Mouse (Mus musculus) stomach, embryonic 14.5 days (tissue): ENCODE measurements around the gene Hacd2. TPM values are rescaled to one million over a fixed set of nuclear protein-coding genes. Genes with fewer than 3 reads are reported as not detected.

Experiments
- ATAC-seq: fragments of 200-750 bp; cut with Nextera tagmentation; 2 replicates; pipeline ENCODE4 v1.8.0; 2017; ENCODE audit warnings: low read depth, moderate TSS enrichment; ENCODE audit not compliant: insufficient number of reproducible peaks, insufficient read depth, low FRiP score
- H3K27ac ChIP-seq: fragments of 300-500 bp; sonication (generic); 2 replicates; pipeline ENCODE4 v1.5.1; 2014; ENCODE audit warnings: mild to moderate bottlenecking, low read length, moderate library complexity, mixed read lengths
- H3K27me3 ChIP-seq: fragments of 300-500 bp; sonication (generic); 2 replicates; pipeline ENCODE4 v1.6.1; 2014; ENCODE audit warnings: low read length, control low read depth, mixed read lengths; ENCODE audit not compliant: control insufficient read depth, insufficient read depth
- H3K36me3 ChIP-seq: fragments of 300-500 bp; sonication (generic); 2 replicates; pipeline ENCODE4 v1.6.1; 2014; ENCODE audit warnings: mild to moderate bottlenecking, control low read depth, low read length, moderate library complexity, mixed read lengths; ENCODE audit not compliant: control insufficient read depth, insufficient read depth
- H3K4me1 ChIP-seq: fragments of 300-500 bp; sonication (generic); 2 replicates; pipeline ENCODE4 v1.6.1; 2014; ENCODE audit warnings: low read length, control low read depth, mixed read lengths; ENCODE audit not compliant: control insufficient read depth, insufficient read depth
- H3K4me2 ChIP-seq: fragments of 300-500 bp; sonication (generic); replicated peaks from 2 replicates; pipeline ENCODE4 v1.6.1; 2014; ENCODE audit warnings: low read depth, low read length, control low read depth
- H3K4me3 ChIP-seq: fragments of 300-500 bp; sonication (generic); 2 replicates; pipeline ENCODE4 v1.5.1; 2014; ENCODE audit warnings: low read depth, low read length, control low read depth
- H3K9ac ChIP-seq: fragments of 300-500 bp; sonication (generic); replicated peaks from 2 replicates; pipeline ENCODE4 v1.6.1; 2014; ENCODE audit warnings: low read depth, mild to moderate bottlenecking, control low read depth, low read length, moderate library complexity, mixed read lengths
- H3K9me3 ChIP-seq: fragments of 300-500 bp; sonication (generic); 2 replicates; pipeline ENCODE4 v1.6.1; 2016; ENCODE audit warnings: low read depth, low read length, control low read depth; ENCODE audit not compliant: control insufficient read depth
- WGBS: fragments of 180-500 bp; shearing (Covaris S2); extraction: QIAGEN DNeasy Blood & Tissue Kit; methylation state at CpG from one replicate; pipeline ENCODE4 v1.1.7; 2014; 5-methylcytosine and 5-hydroxymethylcytosine counted together
- polyA plus RNA-seq: library from polyadenylated mRNA; unstranded; fragments of >200 nt; fragmentation: Nextera tagmentation; extraction: Ambion mirVana; gene quantifications from 2 replicates; pipeline ENCODE4 v1.2.1, GENCODE M21; 2014

Gene Hacd2
- polyA plus RNA-seq, 1 experiment from 2014 or later, result 47.6 TPM

DNA sequence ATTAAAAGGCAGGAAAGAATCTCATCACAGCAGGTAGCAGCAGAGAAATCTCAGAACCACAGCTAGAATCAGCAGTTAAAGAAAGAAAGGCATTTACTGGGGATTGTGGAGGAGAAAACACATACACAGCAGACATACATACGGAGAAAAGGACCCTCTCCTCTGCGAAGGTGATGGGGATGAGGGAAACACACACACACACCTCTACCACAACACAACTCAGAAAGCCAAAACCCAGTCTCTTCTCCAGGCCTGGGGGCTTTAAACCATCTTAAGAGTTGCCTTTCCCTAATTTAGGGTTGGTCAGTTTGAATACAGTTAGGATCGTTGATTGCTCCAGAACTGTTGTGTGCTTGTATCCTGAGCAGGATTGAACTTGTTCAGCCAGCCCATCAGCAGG lies 45.4 kb downstream of the Hacd2 start:
- no peak overlapping the region for H3K27ac ChIP-seq
- H3K4me1 ChIP-seq, result no peaks in the 10 kb centered on the region
- H3K9ac ChIP-seq, result no peak overlapping the region
- H3K9me3 ChIP-seq, result no peaks in the 10 kb centered on the region
- 99% methylated on average over 3 of the region's 3 CpGs for WGBS
- no peak for ATAC-seq
- no peak overlapping the region for H3K4me3 ChIP-seq
- H3K36me3 ChIP-seq, result no peaks in the 10 kb centered on the region; the same call in 1 of the 2 replicates
- H3K27me3 ChIP-seq, result no peaks in the 10 kb centered on the region
- H3K4me2 ChIP-seq, result no peak overlapping the region

DNA sequence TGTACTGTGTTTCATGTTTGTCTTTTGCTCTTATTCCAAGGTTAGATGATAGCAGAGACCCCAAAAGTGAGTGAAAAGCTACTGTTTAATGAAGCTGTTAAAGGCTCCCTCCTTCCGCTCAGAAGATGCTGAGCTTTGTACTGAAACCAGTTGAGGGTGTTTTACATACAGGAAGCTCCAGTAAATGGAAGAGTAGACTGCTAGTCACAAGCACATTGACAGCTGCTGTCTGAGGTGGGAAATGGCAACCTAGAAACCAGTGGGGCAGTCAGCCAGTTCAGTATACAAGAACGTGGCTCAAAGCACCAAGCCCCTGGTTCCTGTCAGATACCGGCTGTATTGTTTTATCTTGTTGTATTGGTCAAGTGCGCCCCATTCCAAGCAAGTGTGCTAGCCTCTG lies 46.7 kb downstream of the Hacd2 start:
- no peak overlapping the region for H3K4me2 ChIP-seq
- 88% methylated on average over 4 of the region's 4 CpGs for WGBS

DNA sequence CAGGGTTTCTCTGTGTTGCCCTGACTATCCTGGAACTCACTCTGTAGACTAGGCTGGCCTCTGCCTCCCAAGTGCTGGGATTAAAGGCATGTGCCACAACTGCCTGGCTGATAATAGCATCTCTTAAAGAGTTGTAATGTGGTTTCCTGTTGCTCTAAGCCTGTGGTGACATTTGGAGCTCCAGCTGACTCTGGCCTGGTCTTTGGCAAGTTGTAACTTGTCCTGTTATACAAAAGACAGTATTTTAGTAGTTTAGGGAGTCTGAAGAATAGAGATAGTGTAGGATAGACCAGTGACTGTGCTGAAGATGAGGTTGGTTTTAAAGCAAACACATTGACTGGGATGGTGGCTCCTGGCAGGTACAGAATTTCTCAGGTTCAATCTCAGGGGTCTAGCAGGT lies 52.2 kb downstream of the Hacd2 start:
- H3K27ac ChIP-seq, result no peak overlapping the region
- no peaks in the 10 kb centered on the region for H3K27me3 ChIP-seq
- H3K4me2 ChIP-seq, result no peak overlapping the region
- H3K9ac ChIP-seq, result no peak overlapping the region
- H3K9me3 ChIP-seq, result no peaks in the 10 kb centered on the region
- ATAC-seq, result no peak
- no peaks in the 10 kb centered on the region for H3K36me3 ChIP-seq
- no peak overlapping the region for H3K4me3 ChIP-seq
- no peaks in the 10 kb centered on the region for H3K4me1 ChIP-seq

More for the DNA sequence above, 46.7 kb downstream of the Hacd2 start:
- Histone ChIP-seq H3K27me3 (no peaks in the 10 kb centered on the region), H3K27ac (no peak overlapping the region), H3K4me3 (no peak overlapping the region), H3K36me3 (no peaks in the 10 kb centered on the region; the same call in 1 of the 2 replicates), H3K4me1 (no peaks in the 10 kb centered on the region), H3K9me3 (no peaks in the 10 kb centered on the region), H3K9ac (no peak overlapping the region)
- no peak for ATAC-seq

DNA sequence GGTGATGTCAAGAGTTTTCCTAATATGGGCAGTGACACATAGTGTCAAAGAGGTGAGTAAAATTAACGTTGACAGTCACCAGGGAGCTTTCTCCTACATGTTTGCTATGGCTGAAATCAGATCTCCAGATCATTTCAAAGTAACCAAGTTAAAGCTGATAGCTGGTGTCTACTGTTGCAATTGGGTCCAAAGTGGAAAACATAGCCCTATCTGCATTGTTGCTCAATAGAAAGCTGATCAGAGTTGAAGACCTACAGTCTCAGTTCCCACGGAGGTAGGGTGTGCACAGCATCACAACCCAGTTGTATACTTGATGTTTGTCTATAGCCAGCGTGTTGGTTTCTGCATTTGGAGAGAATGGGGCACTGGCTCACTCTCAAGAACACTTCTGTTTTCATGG lies 53.4 kb downstream of the Hacd2 start:
- 89% methylated on average over 3 of the region's 3 CpGs for WGBS
- H3K36me3 ChIP-seq, result no peaks in the 10 kb centered on the region

DNA sequence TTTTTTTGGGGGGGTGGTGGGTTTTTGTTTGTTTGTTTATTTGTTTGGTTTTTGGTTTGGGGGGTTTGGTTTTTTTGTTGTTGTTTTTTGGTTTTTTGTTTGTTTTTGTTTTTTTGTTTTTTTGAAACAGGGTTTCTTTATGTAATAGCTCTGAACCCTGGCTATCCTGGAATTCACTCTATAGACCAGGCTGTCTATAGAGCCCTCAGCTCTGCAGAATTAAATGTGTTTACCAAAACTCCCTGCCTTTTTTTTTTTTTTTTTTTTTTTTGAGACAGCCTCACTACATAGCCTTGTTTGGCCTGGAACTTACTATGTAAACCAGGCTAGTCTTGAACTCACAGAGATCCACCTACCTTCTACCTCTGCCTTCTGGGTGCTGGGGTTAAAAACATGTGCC lies 71.3 kb downstream of the Hacd2 start:
- Histone ChIP-seq H3K27ac (no peak overlapping the region), H3K4me3 (no peak overlapping the region), H3K27me3 (no peaks in the 10 kb centered on the region), H3K9me3 (no peaks in the 10 kb centered on the region), H3K9ac (no peak overlapping the region), H3K4me1 (peaks cover 5% of the 10 kb centered on the region), H3K36me3 (no peaks in the 10 kb centered on the region), H3K4me2 (no peak overlapping the region)
- ATAC-seq, result no peak

More for the DNA sequence above, 53.4 kb downstream of the Hacd2 start:
- no peak for ATAC-seq
- Histone ChIP-seq H3K4me2 (no peak overlapping the region), H3K4me1 (no peaks in the 10 kb centered on the region), H3K27me3 (no peaks in the 10 kb centered on the region), H3K27ac (no peak overlapping the region), H3K9me3 (no peaks in the 10 kb centered on the region), H3K9ac (no peak overlapping the region), H3K4me3 (no peak overlapping the region)

DNA sequence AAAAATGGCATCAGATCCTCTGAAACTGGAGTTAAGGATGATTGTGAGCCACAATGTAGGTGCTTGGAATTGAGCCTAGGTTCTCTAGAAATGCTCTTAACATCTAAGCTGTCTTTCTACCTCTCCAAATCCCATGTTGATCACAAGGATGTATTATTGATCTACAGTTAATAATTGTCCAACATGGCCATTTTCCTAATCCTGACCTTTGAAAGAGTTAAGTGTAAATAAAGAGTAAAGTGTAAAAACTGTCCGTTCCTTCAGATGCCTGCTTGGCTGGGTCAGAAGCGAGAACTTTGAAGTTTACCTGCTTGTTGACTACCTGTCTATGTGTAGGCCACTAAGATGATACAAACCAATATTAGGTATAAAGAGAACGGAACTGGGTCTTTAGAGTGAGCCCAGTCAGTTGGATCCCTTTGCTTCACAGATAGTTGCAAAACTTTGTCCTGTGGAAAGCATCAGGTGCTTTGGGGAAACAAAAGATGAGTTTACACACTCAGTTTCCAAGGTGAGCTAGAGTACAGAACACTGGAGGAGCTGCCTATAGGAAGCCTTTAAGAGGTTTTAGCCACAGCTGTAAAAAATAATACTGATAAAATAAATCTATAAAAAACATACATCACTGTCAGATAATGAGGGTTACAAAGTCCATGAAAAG lies 75.8 kb downstream of the Hacd2 start:
- ATAC-seq, result no peak
- no peak overlapping the region for H3K4me2 ChIP-seq
- no peak overlapping the region for H3K4me3 ChIP-seq
- H3K36me3 ChIP-seq, result peaks cover 4% of the 10 kb centered on the region; the same call in 1 of the 2 replicates
- H3K27ac ChIP-seq, result no peak overlapping the region
- no peak overlapping the region for H3K9ac ChIP-seq
- no peaks in the 10 kb centered on the region for H3K9me3 ChIP-seq
- H3K4me1 ChIP-seq, result peaks cover 5% of the 10 kb centered on the region
- WGBS, result 84% methylated on average over 3 of the region's 3 CpGs
- H3K27me3 ChIP-seq, result no peaks in the 10 kb centered on the region

DNA sequence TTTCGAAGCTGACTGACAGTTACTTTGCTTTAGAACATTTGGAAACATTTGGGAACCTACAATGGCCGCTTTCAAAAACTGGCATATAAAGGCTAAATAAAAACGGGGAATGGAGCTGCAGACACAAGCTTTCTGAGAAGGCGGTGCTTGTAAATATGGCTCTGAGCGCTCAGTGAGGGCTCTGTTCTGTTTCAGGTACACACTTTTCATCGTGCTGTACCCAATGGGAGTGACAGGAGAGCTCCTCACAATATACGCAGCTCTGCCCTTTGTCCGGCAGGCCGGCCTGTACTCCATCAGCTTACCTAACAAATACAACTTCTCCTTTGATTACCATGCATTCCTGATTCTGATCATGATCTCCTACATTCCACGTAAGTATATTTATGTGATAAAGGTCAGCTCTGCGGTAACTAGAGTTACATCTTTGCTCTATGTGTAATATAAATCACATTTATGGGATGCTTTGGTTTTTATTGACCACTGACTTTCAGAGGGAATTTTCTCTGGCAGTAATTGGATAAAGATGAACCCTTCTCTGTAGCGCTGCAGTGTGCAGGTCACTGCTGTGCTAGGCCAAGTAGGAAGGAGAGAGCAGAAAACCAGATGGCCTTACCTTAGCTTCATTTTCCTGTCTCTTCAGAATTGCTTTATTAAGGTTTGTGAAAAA lies 79.7 kb downstream of the Hacd2 start:
- Histone ChIP-seq H3K4me2 (no peak overlapping the region), H3K9me3 (no peaks in the 10 kb centered on the region), H3K27ac (no peak overlapping the region), H3K36me3 (peaks cover 4% of the 10 kb centered on the region; the same call in 1 of the 2 replicates), H3K27me3 (no peaks in the 10 kb centered on the region), H3K9ac (no peak overlapping the region), H3K4me3 (no peak overlapping the region), H3K4me1 (no peaks in the 10 kb centered on the region)
- no peak for ATAC-seq
- WGBS, result 60% methylated on average over 12 of the region's 12 CpGs

DNA sequence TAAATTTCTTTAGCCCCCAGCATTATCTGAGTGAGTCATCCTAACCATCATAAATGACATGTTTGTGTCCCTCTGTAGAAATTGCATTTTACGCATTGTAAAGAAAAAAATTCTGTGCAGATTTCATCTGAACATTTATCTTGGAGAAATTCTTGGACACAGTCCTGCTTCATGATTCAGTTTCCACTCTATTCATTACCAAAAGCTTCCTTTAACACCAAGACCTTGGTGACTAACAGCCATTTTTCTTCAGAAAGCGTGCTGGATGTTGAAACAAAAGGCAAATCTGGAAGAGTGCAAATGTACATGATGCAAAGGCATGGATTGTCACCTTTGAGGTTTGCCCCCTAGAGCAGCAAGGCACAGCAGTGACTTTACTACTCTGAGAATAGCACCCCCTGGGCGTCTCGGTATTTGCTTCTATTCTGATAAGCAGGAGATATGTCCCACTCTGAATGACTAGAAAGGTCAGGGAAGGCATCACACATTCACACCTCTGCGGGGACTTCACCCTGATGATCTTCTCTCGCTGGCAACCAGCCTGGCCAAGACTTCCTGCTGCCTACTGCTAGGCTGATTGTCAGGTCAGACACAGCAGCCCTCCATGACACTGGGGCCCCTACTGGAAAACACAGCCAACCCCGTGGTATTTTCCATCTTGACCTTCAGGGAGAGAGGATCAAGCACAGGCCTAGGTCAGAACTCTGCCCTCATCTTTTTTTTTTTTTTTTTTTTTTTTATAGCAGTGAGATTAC lies 80.8 kb downstream of the Hacd2 start:
- Histone ChIP-seq H3K4me1 (no peaks in the 10 kb centered on the region), H3K4me2 (no peak overlapping the region), H3K4me3 (no peak overlapping the region), H3K36me3 (peaks cover 4% of the 10 kb centered on the region; the same call in 1 of the 2 replicates), H3K27me3 (no peaks in the 10 kb centered on the region), H3K9me3 (no peaks in the 10 kb centered on the region), H3K27ac (no peak overlapping the region), H3K9ac (no peak overlapping the region)
- 68% methylated on average over 7 of the region's 7 CpGs for WGBS
- ATAC-seq, result no peak
